Mouse (Mus musculus) lung, adult 2 months (tissue): Measurements from ENCODE around the gene Prmt1. TPM values are rescaled to one million over a fixed set of nuclear protein-coding genes. Genes with fewer than 3 reads are reported as not detected.

Experiments used
- DNase-seq: peaks from one replicate; pipeline ENCODE4 v3.0.0; 2022
- H3K4me1 ChIP-seq: fragments of 200-500 bp; 2 replicates; pipeline ENCODE4 v1.6.1; 2011; ENCODE audit warnings: low read length; ENCODE audit not compliant: control insufficient read depth, insufficient read depth
- H3K4me3 ChIP-seq: fragments of 200-500 bp; replicated peaks from 2 replicates; pipeline ENCODE3; 2011; ENCODE audit warnings: low read depth, mild to moderate bottlenecking, control low read depth, low read length; ENCODE audit errors: extremely low read depth
- CTCF ChIP-seq: fragments of 200-500 bp; IDR thresholded peaks from 2 replicates; pipeline ENCODE4 v1.5.1; 2011; ENCODE audit warnings: mild to moderate bottlenecking, low read length, control low read depth; ENCODE audit not compliant: insufficient read depth
- POLR2A ChIP-seq: fragments of 200-500 bp; IDR thresholded peaks from 2 replicates; pipeline ENCODE4 v1.6.1; 2011; ENCODE audit warnings: low read depth, mild to moderate bottlenecking, control low read depth, low read length, borderline replicate concordance; ENCODE audit errors: extremely low read depth
- WGBS: fragments of 180-500 bp; shearing (Covaris S2); methylation state at CpG from one replicate; pipeline ENCODE4 v1.1.7; 2018; 5-methylcytosine and 5-hydroxymethylcytosine counted together
- polyA plus RNA-seq: library from polyadenylated mRNA; depleted of rRNA; stranded (reverse); fragments of >200 nt; gene quantifications from 2 replicates; pipeline ENCODE4 v1.2.3, GENCODE M21; 2012; rRNA removed

The Prmt1 gene
- polyA plus RNA-seq = 71.0 and 97.7 TPM in 2 replicates

GRCm38 (mm10) chr7:44986192-44986878 is at the start of gene Prmt1:
Prmt1 (minus strand) TSS chr7:44986568.
- peak; percentile 98 for DNase-seq
- TF ChIP-seq CTCF = no peak
- TF ChIP-seq POLR2A = peak; percentile 77
- Histone ChIP-seq H3K4me1 (peaks cover 5% of the 10 kb centered on the region), H3K4me3 (peak within 1 kb of the TSS; percentile 79)
- WGBS = 1% methylated on average over 42 of the region's 42 CpGs

GRCm38 (mm10) chr7:45035631-45036030 is 49.3 kb upstream of the Prmt1 start:
- WGBS = 75% methylated on average over 3 of the region's 3 CpGs
- TF ChIP-seq CTCF (no peak), POLR2A (no peak)
- DNase-seq = no peak
- H3K4me1 ChIP-seq = no peaks in the 10 kb centered on the region
- H3K4me3 ChIP-seq = no peak overlapping the region

- Histone ChIP-seq H3K4me1 (no peaks in the 10 kb centered on the region), H3K4me3 (no peak overlapping the region)
- 93% methylated on average over 19 of the region's 19 CpGs for WGBS
- TF ChIP-seq POLR2A = no peak
- TF ChIP-seq CTCF = no peak
- DNase-seq = no peak
Observed at GRCm38 (mm10) chr7:45033722-45034359, 47.5 kb upstream of the Prmt1 start.

- no peak for TF ChIP-seq POLR2A
- no peak for TF ChIP-seq CTCF
- 96% methylated on average over 8 of the region's 8 CpGs for WGBS
- DNase-seq = no peak
- Histone ChIP-seq H3K4me3 (no peak overlapping the region), H3K4me1 (no peaks in the 10 kb centered on the region)
Observed at GRCm38 (mm10) chr7:45030857-45031256, 44.5 kb upstream of the Prmt1 start.

GRCm38 (mm10) chr7:45029995-45030394 is 43.6 kb upstream of the Prmt1 start:
- H3K4me3 ChIP-seq = no peak overlapping the region
- no peak for TF ChIP-seq POLR2A
- no peak for TF ChIP-seq CTCF
- WGBS = 91% methylated on average over 6 of the region's 6 CpGs

GRCm38 (mm10) chr7:45028351-45028750 is 42.0 kb upstream of the Prmt1 start:
- DNase-seq = no peak
- Histone ChIP-seq H3K4me3 (no peak overlapping the region), H3K4me1 (no peaks in the 10 kb centered on the region)
- 84% methylated on average over 11 of the region's 11 CpGs for WGBS
- TF ChIP-seq POLR2A = no peak
- no peak for TF ChIP-seq CTCF

More at GRCm38 (mm10) chr7:45029995-45030394, 43.6 kb upstream of the Prmt1 start:
- H3K4me1 ChIP-seq = no peaks in the 10 kb centered on the region
- no peak for DNase-seq

GRCm38 (mm10) chr7:45027761-45028160 is 41.4 kb upstream of the Prmt1 start:
- Histone ChIP-seq H3K4me1 (no peaks in the 10 kb centered on the region), H3K4me3 (no peak overlapping the region)
- no peak for TF ChIP-seq POLR2A
- 84% methylated on average over 9 of the region's 9 CpGs for WGBS
- no peak for DNase-seq

- Histone ChIP-seq H3K4me1 (no peaks in the 10 kb centered on the region), H3K4me3 (no peak overlapping the region)
- 72% methylated on average over 2 of the region's 2 CpGs for WGBS
- TF ChIP-seq POLR2A = no peak
- TF ChIP-seq CTCF = no peak
- DNase-seq = no peak
Observed at GRCm38 (mm10) chr7:45026256-45026655, 39.9 kb upstream of the Prmt1 start.

- 61% methylated on average over 8 of the region's 8 CpGs for WGBS
- DNase-seq = no peak
- no peaks in the 10 kb centered on the region for H3K4me1 ChIP-seq
- H3K4me3 ChIP-seq = no peak overlapping the region
- TF ChIP-seq POLR2A (no peak), CTCF (no peak)
Observed at GRCm38 (mm10) chr7:45025601-45026220, 39.3 kb upstream of the Prmt1 start.
